Comparison of ENCODE assay signal across 8 mouse cellular contexts in genomic region chr7:118855877-118856304, GRCm38 (mm10). TPM values are rescaled to one million over a fixed set of nuclear protein-coding genes. Genes with fewer than 3 reads are reported as not detected.
DNase-seq lines count a peak whose midpoint lies in the region; ATAC-seq and TF ChIP-seq lines count a peak whose summit lies in the region.

Gene Knop1 (minus strand): TSS chr7:118856254.

- H3K36me3 ChIP-seq in intestine, postnatal 0 days (ENCODE audit: control insufficient read depth, insufficient read depth): peaks cover 9% of the 10 kb centered on the region
- H3K36me3 ChIP-seq in midbrain, embryonic 11.5 days (ENCODE audit: control insufficient read depth, insufficient read depth, low read length): peaks cover 13% of the 10 kb centered on the region

- H3K27me3 ChIP-seq in intestine, postnatal 0 days (replicated peaks; ENCODE audit: control insufficient read depth, insufficient read depth, low read length): no peaks in the 10 kb centered on the region
- no peaks in the 10 kb centered on the region for H3K27me3 ChIP-seq in midbrain, embryonic 11.5 days (ENCODE audit: control insufficient read depth, insufficient read depth, low read length)

- peak within 1 kb of the TSS; percentile 50; the same call in 1 of the 2 replicates for H3K27ac ChIP-seq in intestine, postnatal 0 days (ENCODE audit: low read depth, low read length)
- H3K27ac ChIP-seq in midbrain, embryonic 11.5 days (ENCODE audit: low read depth, low read length): peak within 1 kb of the TSS; percentile 48; the same call in 1 of the 2 replicates

- no peaks in the 10 kb centered on the region for H3K9me3 ChIP-seq in intestine, postnatal 0 days (ENCODE audit: control insufficient read depth)
- H3K9me3 ChIP-seq in midbrain, embryonic 11.5 days (ENCODE audit: control insufficient read depth, low read length): no peaks in the 10 kb centered on the region

- H3K9ac ChIP-seq in intestine, postnatal 0 days (ENCODE audit: low read depth, low read length): peak within 1 kb of the TSS; percentile 47
- H3K9ac ChIP-seq in midbrain, embryonic 11.5 days (ENCODE audit: low read length): peak within 1 kb of the TSS; percentile 74

- peaks cover 6% of the 10 kb centered on the region; the same call in 1 of the 2 replicates for H3K4me1 ChIP-seq in lung, adult 2 months (ENCODE audit: control insufficient read depth, insufficient read depth, low read length)
- H3K4me1 ChIP-seq in intestine, postnatal 0 days (replicated peaks; ENCODE audit: control insufficient read depth, insufficient read depth, low read length): 0 out of 2 replicates have a peak, but pooled peaks cover 2% of the 10 kb centered on the region
- peaks cover 12% of the 10 kb centered on the region for H3K4me1 ChIP-seq in midbrain, embryonic 11.5 days (ENCODE audit: control insufficient read depth, insufficient read depth, low read length)

- TF ChIP-seq CTCF in lung, adult 2 months (IDR thresholded peaks at IDR 0.05; ENCODE audit: insufficient read depth, low read length): no peak
- TF ChIP-seq CTCF in intestine, postnatal 0 days (IDR thresholded peaks at IDR 0.05; ENCODE audit: low read depth): no peak

- peak within 1 kb of the TSS; percentile 92 for H3K4me2 ChIP-seq in intestine, postnatal 0 days (replicated peaks; ENCODE audit: low read depth)
- H3K4me2 ChIP-seq in midbrain, embryonic 11.5 days: peak within 1 kb of the TSS; percentile 85

- peak; percentile 73 for ATAC-seq in intestine, postnatal 0 days
- ATAC-seq in midbrain, embryonic 11.5 days (ENCODE audit: low FRiP score): peak; percentile 84

- TF ChIP-seq POLR2A in lung, adult 2 months (IDR thresholded peaks at IDR 0.05; ENCODE audit: borderline replicate concordance, extremely low read depth, low read depth, low read length): 0 out of 2 replicates have a peak, but pooled peaks have one; percentile 8

- no peak for DNase-seq in lung, adult 2 months
- DNase-seq in lung, adult 18-20 months: no peak
- no peak for DNase-seq in adrenal gland, postnatal 4 days (ENCODE audit: low spot score in 2 of 2)
- DNase-seq in gastrocnemius, postnatal 36 days: no peak
- no peak for DNase-seq in midbrain, embryonic 11.5 days (ENCODE audit: low spot score, missing footprints)
- no peak for DNase-seq in kidney, postnatal 4 days
- no peak for DNase-seq in cerebellum, adult 8-10 months

- WGBS in lung, adult 2 months: under 1% methylated on average over 46 of the region's 46 CpGs
- under 1% methylated on average over 46 of the region's 46 CpGs for whole genome bisulfite sequencing in intestine, postnatal 0 days
- under 1% methylated on average over 46 of the region's 46 CpGs for WGBS in midbrain, embryonic 11.5 days

- intact Hi-C loops in gastrocnemius, postnatal 36 days (cut with DNase I): loop anchor here (5.0 kb wide), 1 partner anchor 136 kb away; no protein-coding TSS in a partner anchor

- peak within 1 kb of the TSS; percentile 80 for H3K4me3 ChIP-seq in lung, adult 2 months (replicated peaks; ENCODE audit: extremely low read depth, low read depth, low read length)
- peak within 1 kb of the TSS; percentile 90 for H3K4me3 ChIP-seq in intestine, postnatal 0 days (ENCODE audit: low read depth, low read length)
- peak within 1 kb of the TSS; percentile 89 for H3K4me3 ChIP-seq in midbrain, embryonic 11.5 days (ENCODE audit: low read depth, low read length)

RNA-seq across cellular contexts. Expression of gene Knop1, which starts in this region (rescaled TPM):
- polyA plus RNA-seq in lung, adult 2 months (2012; rRNA removed): 5.5 and 9.5 TPM in 2 replicates
- 10 to 100 TPM; 66.2 to 72.6 TPM for total RNA-seq in adrenal gland, postnatal 4 days (2021)
- total RNA-seq in gastrocnemius, postnatal 36 days (2021): 10 to 100 TPM; 22.2 to 27.1 TPM
- polyA plus RNA-seq in intestine, postnatal 0 days (2015; fragmentation: Nextera tagmentation; extraction: Ambion mirVana): 35.8 and 40.0 TPM in 2 replicates
- polyA plus RNA-seq in midbrain, embryonic 11.5 days (2014; fragmentation: Nextera tagmentation; extraction: Ambion mirVana): 109 and 118 TPM in 2 replicates
